12 mouse cellular contexts compared by ENCODE assay signal in the genomic region with DNA sequence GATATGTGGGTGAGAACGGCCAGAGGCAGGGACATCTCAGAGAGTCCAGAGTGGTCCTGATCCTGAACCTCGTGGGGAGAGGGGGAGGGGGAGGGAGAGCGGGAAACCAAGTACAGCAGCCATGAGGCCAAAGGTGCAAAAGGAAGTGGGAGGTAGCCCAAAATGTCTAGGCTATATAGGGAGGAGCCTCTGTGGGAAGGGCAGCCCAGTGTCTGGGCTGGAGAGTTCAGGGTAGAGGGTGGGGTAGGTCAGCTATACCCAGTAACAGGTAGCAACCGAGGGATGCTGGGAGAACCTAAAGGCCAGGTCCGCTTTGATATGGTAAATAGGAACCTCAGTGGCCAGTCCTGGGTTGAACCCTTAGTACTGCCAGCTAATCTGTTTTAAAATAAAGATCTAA. TPM values are rescaled to one million over a fixed set of nuclear protein-coding genes. Genes with fewer than 3 reads are reported as not detected.
DNase-seq lines count a peak whose midpoint lies in the region; ATAC-seq lines count a peak whose summit lies in the region.
"Had no signal": no experiment of that assay in that cellular context is flagged by ENCODE, and none has a peak within 500 bp of the region (broad histone marks: within the 10 kb centered on the region; RNA-seq: fewer than 3 reads in every experiment).

No protein-coding gene starts in this region.

- no peak overlapping the region for H3K27ac ChIP-seq in heart, embryonic 13.5 days (replicated peaks)
- no peak overlapping the region for H3K27ac ChIP-seq in neural tube, embryonic 11.5 days (ENCODE audit: low read depth, low read length)
- no peak overlapping the region for H3K27ac ChIP-seq in hindbrain, embryonic 16.5 days (ENCODE audit: low read depth, low read length)
- no peak overlapping the region for H3K27ac ChIP-seq in neural tube, embryonic 15.5 days (replicated peaks)

- H3K27me3 ChIP-seq in heart, embryonic 13.5 days (replicated peaks), result peaks cover 25% of the 10 kb centered on the region
- H3K27me3 ChIP-seq in neural tube, embryonic 11.5 days (ENCODE audit: control insufficient read depth, insufficient read depth, low read length), result peaks cover 19% of the 10 kb centered on the region
- H3K27me3 ChIP-seq in hindbrain, embryonic 16.5 days (replicated peaks; ENCODE audit: control insufficient read depth, insufficient read depth, low read length), result peaks cover 9% of the 10 kb centered on the region
- H3K27me3 ChIP-seq in neural tube, embryonic 15.5 days (replicated peaks), result peaks cover 31% of the 10 kb centered on the region
- H3K27me3 ChIP-seq: Patski had no signal

- H3K9me3 ChIP-seq in heart, embryonic 13.5 days, result 0 out of 2 replicates have a peak, but pooled peaks cover 4% of the 10 kb centered on the region
- H3K9me3 ChIP-seq in neural tube, embryonic 11.5 days (ENCODE audit: control insufficient read depth, low read length), result no peaks in the 10 kb centered on the region
- H3K9me3 ChIP-seq in hindbrain, embryonic 16.5 days (ENCODE audit: control insufficient read depth, low read length), result no peaks in the 10 kb centered on the region
- no peaks in the 10 kb centered on the region for H3K9me3 ChIP-seq in neural tube, embryonic 15.5 days (replicated peaks)

- no peak overlapping the region for H3K9ac ChIP-seq in heart, embryonic 13.5 days
- no peak overlapping the region for H3K9ac ChIP-seq in neural tube, embryonic 11.5 days (ENCODE audit: low read length)
- no peak overlapping the region for H3K9ac ChIP-seq in hindbrain, embryonic 16.5 days (ENCODE audit: low read depth, low read length)
- 0 out of 2 replicates have a peak overlapping the region, but pooled peaks have one; percentile 54 for H3K9ac ChIP-seq in neural tube, embryonic 15.5 days (replicated peaks)

- peaks cover 32% of the 10 kb centered on the region for H3K4me1 ChIP-seq in heart, embryonic 13.5 days
- H3K4me1 ChIP-seq in neural tube, embryonic 11.5 days (ENCODE audit: control insufficient read depth, insufficient read depth, low read length), result peaks cover 5% of the 10 kb centered on the region; the same call in 1 of the 2 replicates
- peaks cover 16% of the 10 kb centered on the region for H3K4me1 ChIP-seq in hindbrain, embryonic 16.5 days (ENCODE audit: control insufficient read depth, insufficient read depth, low read depth, low read length)
- H3K4me1 ChIP-seq in neural tube, embryonic 15.5 days, result peaks cover 17% of the 10 kb centered on the region

- H3K4me3 ChIP-seq in heart, embryonic 13.5 days, result peak overlapping the region; percentile 55; the same call in 1 of the 2 replicates
- no peak overlapping the region for H3K4me3 ChIP-seq in neural tube, embryonic 11.5 days (ENCODE audit: low read depth, low read length)
- peak overlapping the region; percentile 47 for H3K4me3 ChIP-seq in hindbrain, embryonic 16.5 days (ENCODE audit: low read length)
- H3K4me3 ChIP-seq in neural tube, embryonic 15.5 days (replicated peaks), result peak overlapping the region; percentile 48

- no peak for ATAC-seq in heart, embryonic 13.5 days (ENCODE audit: extremely low read depth, insufficient number of reproducible peaks, low FRiP score, low TSS enrichment)
- no peak for ATAC-seq in neural tube, embryonic 11.5 days (ENCODE audit: insufficient read depth, low FRiP score, low TSS enrichment)
- no peak for ATAC-seq in hindbrain, embryonic 16.5 days
- no peak for ATAC-seq in neural tube, embryonic 15.5 days (ENCODE audit: low FRiP score)
- ATAC-seq: Patski had no signal

- H3K4me2 ChIP-seq in heart, embryonic 13.5 days, result peak overlapping the region; percentile 91; the same call in 1 of the 2 replicates
- H3K4me2 ChIP-seq in neural tube, embryonic 11.5 days (ENCODE audit: low read depth), result peak overlapping the region; percentile 74; the same call in 1 of the 2 replicates
- H3K4me2 ChIP-seq in hindbrain, embryonic 16.5 days (ENCODE audit: low read length), result peak overlapping the region; percentile 91
- H3K4me2 ChIP-seq in neural tube, embryonic 15.5 days, result peak overlapping the region; percentile 92

- 35% methylated on average over 5 of the region's 5 CpGs for WGBS in heart, embryonic 13.5 days
- 26% methylated on average over 5 of the region's 5 CpGs for WGBS in neural tube, embryonic 11.5 days
- WGBS in hindbrain, embryonic 16.5 days, result 27% methylated on average over 5 of the region's 5 CpGs
- WGBS in neural tube, embryonic 15.5 days, result 32% methylated on average over 5 of the region's 5 CpGs

- no peaks in the 10 kb centered on the region for H3K36me3 ChIP-seq in heart, embryonic 13.5 days
- H3K36me3 ChIP-seq in neural tube, embryonic 11.5 days (ENCODE audit: control insufficient read depth, insufficient read depth, low read length), result no peaks in the 10 kb centered on the region
- H3K36me3 ChIP-seq in hindbrain, embryonic 16.5 days (ENCODE audit: control insufficient read depth, insufficient read depth, low read length), result no peaks in the 10 kb centered on the region
- no peaks in the 10 kb centered on the region for H3K36me3 ChIP-seq in neural tube, embryonic 15.5 days

- DNase-seq in heart, postnatal 10 days, result no peak
- no peak for DNase-seq in neural tube, embryonic 11.5 days (ENCODE audit: low spot score)
- no peak for DNase-seq in neural tube, embryonic 10.5 days (ENCODE audit: extremely low spot score, low spot score)
- no peak for DNase-seq in urinary bladder, adult 2 months (ENCODE audit: low spot score)
- no peak for DNase-seq in cerebellum, postnatal 36 days
- DNase-seq: kidney, adult 2 months; lung, adult 18-20 months had no signal

- intact Hi-C loops in heart, postnatal 10 days (cut with DNase I), result no loop called here

RNA-seq across cellular contexts. Expression of a gene that starts 23.6 kb away (rescaled TPM):
- polyA plus RNA-seq in heart, embryonic 13.5 days (2015; fragmentation: Nextera tagmentation; extraction: Ambion mirVana), result 113 and 124 TPM in 2 replicates
- total RNA-seq in heart, postnatal 10 days (2021), result 10 to 100 TPM; 45.1 to 52.5 TPM
- 283 and 285 TPM in 2 replicates for polyA plus RNA-seq in neural tube, embryonic 11.5 days (2014; fragmentation: Nextera tagmentation; extraction: Ambion mirVana)
- 207 and 226 TPM in 2 replicates for polyA plus RNA-seq in hindbrain, embryonic 16.5 days (2015; fragmentation: Nextera tagmentation; extraction: Ambion mirVana)
- polyA plus RNA-seq in neural tube, embryonic 15.5 days (2015; fragmentation: Nextera tagmentation; extraction: Ambion mirVana), result 200 and 209 TPM in 2 replicates
- polyA plus RNA-seq in urinary bladder, adult 2 months (2012; rRNA removed), result 80.6 and 99.8 TPM in 2 replicates

RNA-seq across cellular contexts. Expression of a gene that starts 29.5 kb away (rescaled TPM):
- 0.05 and 0.08 TPM in 2 replicates for polyA plus RNA-seq in heart, embryonic 13.5 days (2015; fragmentation: Nextera tagmentation; extraction: Ambion mirVana)
- total RNA-seq in heart, postnatal 10 days (2021), result under 1 TPM; 0.07 to 0.10 TPM
- polyA plus RNA-seq in neural tube, embryonic 11.5 days (2014; fragmentation: Nextera tagmentation; extraction: Ambion mirVana), result 0.08 TPM in 1 of 2 replicates, not detected in the other
- polyA plus RNA-seq in hindbrain, embryonic 16.5 days (2015; fragmentation: Nextera tagmentation; extraction: Ambion mirVana), result 0.97 and 1.5 TPM in 2 replicates
- 0.42 and 0.58 TPM in 2 replicates for polyA plus RNA-seq in neural tube, embryonic 15.5 days (2015; fragmentation: Nextera tagmentation; extraction: Ambion mirVana)
- 0.03 and 0.04 TPM in 2 replicates for polyA plus RNA-seq in urinary bladder, adult 2 months (2012; rRNA removed)
- total RNA-seq: megakaryocyte-erythroid progenitor cell, adult 5-6 weeks had no signal

RNA-seq across cellular contexts. Expression of a gene that starts 55.3 kb away (rescaled TPM):
- 156 and 159 TPM in 2 replicates for polyA plus RNA-seq in heart, embryonic 13.5 days (2015; fragmentation: Nextera tagmentation; extraction: Ambion mirVana)
- total RNA-seq in heart, postnatal 10 days (2021), result 100 to 1,000 TPM; 144 to 158 TPM
- 252 and 255 TPM in 2 replicates for polyA plus RNA-seq in neural tube, embryonic 11.5 days (2014; fragmentation: Nextera tagmentation; extraction: Ambion mirVana)
- polyA plus RNA-seq in hindbrain, embryonic 16.5 days (2015; fragmentation: Nextera tagmentation; extraction: Ambion mirVana), result 204 and 210 TPM in 2 replicates
- polyA plus RNA-seq in neural tube, embryonic 15.5 days (2015; fragmentation: Nextera tagmentation; extraction: Ambion mirVana), result 183 and 196 TPM in 2 replicates
- 146 and 162 TPM in 2 replicates for polyA plus RNA-seq in urinary bladder, adult 2 months (2012; rRNA removed)
